Mouse (Mus musculus): ENCODE data around the gene Lrrc14b.

DNA sequence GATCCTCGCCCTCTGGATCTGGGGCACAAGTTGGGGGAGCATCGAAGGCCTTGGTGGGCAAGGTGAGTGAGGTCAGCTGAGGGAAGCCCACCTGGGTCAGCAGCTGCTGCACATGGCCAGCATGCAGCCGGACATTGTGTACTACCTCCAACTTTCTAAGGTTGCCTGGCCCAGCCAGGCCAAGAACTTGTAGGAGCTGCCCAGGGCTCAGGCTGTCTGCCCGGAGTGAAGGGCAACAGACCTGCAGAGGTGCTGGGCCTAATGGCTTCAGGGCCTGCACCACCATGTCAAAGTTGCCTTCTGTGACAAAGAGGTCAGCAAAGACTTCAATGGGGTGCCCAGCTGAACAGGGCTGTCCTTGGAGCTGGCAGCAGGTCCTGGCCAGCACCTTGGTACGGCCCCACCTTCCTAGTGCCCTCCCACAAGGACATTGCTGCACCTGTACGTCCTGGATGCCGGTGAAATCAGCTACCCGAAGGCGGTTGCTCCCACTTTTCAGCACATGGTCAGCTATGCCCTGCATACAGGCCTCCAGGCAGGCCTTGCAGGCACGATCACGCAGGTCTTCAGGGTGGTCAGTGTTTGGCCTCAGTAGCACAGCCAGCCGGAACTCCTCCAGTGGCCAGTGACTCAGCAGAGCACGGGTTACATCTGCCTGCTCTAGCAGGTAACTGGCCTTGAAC lies 488 bp downstream of the Lrrc14b start:
- TF ChIP-seq CTCF (IDR thresholded peaks at IDR 0.05; ENCODE audit: extremely low read depth, insufficient read length, insufficient replicate concordance, low read depth, low read length) (no peak), POLR2A (IDR thresholded peaks at IDR 0.05; ENCODE audit: low read depth, low read length) (no peak)
